8 mouse cellular contexts compared by ENCODE assay signal in genomic region chr19:4603801-4604723, GRCm38 (mm10). TPM values are rescaled to one million over a fixed set of nuclear protein-coding genes. Genes with fewer than 3 reads are reported as not detected.
DNase-seq lines count a peak whose midpoint lies in the region; ATAC-seq and TF ChIP-seq lines count a peak whose summit lies in the region.

No protein-coding gene starts in this region.

- no peak overlapping the region for H3K4me3 ChIP-seq in gastrocnemius, adult 2 months

- peak; percentile 53 for TF ChIP-seq CTCF in gastrocnemius, adult 2 months (IDR thresholded peaks at IDR 0.05)

- peak; percentile 55 for DNase-seq in gastrocnemius, adult 2 months
- no peak for DNase-seq in gastrocnemius, postnatal 4 days (ENCODE audit: low spot score in 2 of 2)
- peak; percentile 75 for DNase-seq in WW6 (ENCODE audit: low read depth, low spot score)
- DNase-seq in kidney, postnatal 25 days = peak; percentile 76 to 83
- peak; percentile 70 to 71 for DNase-seq in lung, postnatal 4 days
- no peak for DNase-seq in gastrocnemius, postnatal 36 days

- ATAC-seq in granulocyte monocyte progenitor cell, adult 5-6 weeks (replicated peaks; ENCODE audit: poor library complexity, severe bottlenecking) = peak; percentile 89
- ATAC-seq in activated CD4-positive, CD25-positive, alpha-beta regulatory T cell, adult 4 months = no peak

- intact Hi-C loops in gastrocnemius, adult 2 months (cut with DNase I) = no loop called here
- intact Hi-C loops in gastrocnemius, postnatal 36 days (cut with DNase I) = no loop called here

- H3K27ac ChIP-seq in gastrocnemius, adult 2 months = peak overlapping the region; percentile 64

RNA-seq across cellular contexts. Expression of gene Lrfn4, which starts 11.4 kb away (rescaled TPM):
- 1 to 10 TPM; 1.5 to 1.6 TPM for total RNA-seq in gastrocnemius, adult 2 months (2021)
- 10 to 100 TPM; 11.4 to 13.0 TPM for total RNA-seq in gastrocnemius, postnatal 4 days (2021)
- total RNA-seq in granulocyte monocyte progenitor cell, adult 5-6 weeks (2014; fragmentation: Nextera tagmentation) = 2.6 and 3.5 TPM in 2 replicates
- 1.8 and 3.7 TPM in 2 replicates for total RNA-seq in granulocyte monocyte progenitor cell, adult 5-6 weeks (2017)
- 1 to 10 TPM; 1.1 to 1.8 TPM for total RNA-seq in gastrocnemius, postnatal 36 days (2021)
- under 1 TPM in 1 of 2 experiments, not detected in 1; 0.31 TPM for polyA plus RNA-seq in activated CD4-positive, CD25-positive, alpha-beta regulatory T cell, adult 4 months (2017; shearing (Covaris generic))

RNA-seq across cellular contexts. Expression of gene Rce1, which starts 21.4 kb away (rescaled TPM):
- total RNA-seq in gastrocnemius, adult 2 months (2021) = 1 to 10 TPM; 5.1 to 5.9 TPM
- 10 to 100 TPM; 14.3 to 15.8 TPM for total RNA-seq in gastrocnemius, postnatal 4 days (2021)
- total RNA-seq in granulocyte monocyte progenitor cell, adult 5-6 weeks (2014; fragmentation: Nextera tagmentation) = 30.4 and 40.9 TPM in 2 replicates
- 19.6 and 28.2 TPM in 2 replicates for total RNA-seq in granulocyte monocyte progenitor cell, adult 5-6 weeks (2017)
- total RNA-seq in gastrocnemius, postnatal 36 days (2021) = 1 to 10 TPM; 4.6 to 5.7 TPM
- polyA plus RNA-seq in activated CD4-positive, CD25-positive, alpha-beta regulatory T cell, adult 4 months (2017; shearing (Covaris generic)) = 10 to 100 TPM; 38.4 to 47.2 TPM

Comparison
In these comparisons a context has a peak if more than half of its experiments do, and no peak if none do; other contexts are left out.
1. DNase-seq: peak in gastrocnemius, adult 2 months (single experiment), WW6 (single experiment), kidney, postnatal 25 days (2 of 2) and lung, postnatal 4 days (2 of 2); none in gastrocnemius, postnatal 4 days (0 of 2) and gastrocnemius, postnatal 36 days (0 of 2).